Mouse (Mus musculus) ES-Bruce4 (cell line): ENCODE data around the gene Grk1.

Experiments
- CTCF ChIP-seq: IDR thresholded peaks from one replicate; pipeline ENCODE4 v1.8.1; 2011; ENCODE audit warnings: low read depth, low read length
- EP300 ChIP-seq: IDR thresholded peaks from 2 replicates; pipeline ENCODE4 v1.6.1; 2011; ENCODE audit warnings: low read depth, low read length; ENCODE audit not compliant: insufficient read depth

- TF ChIP-seq CTCF (no peak), EP300 (no peak)
Observed at GRCm38 (mm10) chr8:13360213-13360612, 44.7 kb upstream of the Grk1 start.
